Mouse (Mus musculus): ENCODE measurements around the gene Stk32b. TPM values are rescaled to one million over a fixed set of nuclear protein-coding genes. Genes with fewer than 3 reads are reported as not detected.

Gene Stk32b
- polyA plus RNA-seq, 1 experiment from 2014 or later = 0.85 TPM

GRCm38 (mm10) chr5:37427210-37427609 lies 289.8 kb downstream of the Stk32b start:
- Histone ChIP-seq H3K27me3 (ENCODE audit: control insufficient read depth, insufficient read depth, low read length) (no peaks in the 10 kb centered on the region), H3K4me2 (ENCODE audit: low read depth, severe bottlenecking) (no peak overlapping the region)
- no peak for ATAC-seq (ENCODE audit: insufficient number of reproducible peaks, low FRiP score, low TSS enrichment, low read depth)

GRCm38 (mm10) chr5:37419028-37419427 lies 297.9 kb downstream of the Stk32b start:
- Histone ChIP-seq H3K4me3 (ENCODE audit: low read depth, low read length) (no peak overlapping the region), H3K4me1 (ENCODE audit: control insufficient read depth, insufficient read depth, low read length) (no peaks in the 10 kb centered on the region), H3K27me3 (ENCODE audit: control insufficient read depth, insufficient read depth, low read length) (no peaks in the 10 kb centered on the region), H3K36me3 (ENCODE audit: control insufficient read depth, insufficient read depth, low read length) (no peaks in the 10 kb centered on the region; the same call in 1 of the 2 replicates), H3K9ac (ENCODE audit: low read length) (no peak overlapping the region), H3K9me3 (ENCODE audit: control insufficient read depth, low read length) (no peaks in the 10 kb centered on the region), H3K27ac (replicated peaks; ENCODE audit: low read depth, low read length) (no peak overlapping the region), H3K4me2 (ENCODE audit: low read depth, severe bottlenecking) (no peak overlapping the region)
- DNase-seq (ENCODE audit: low spot score) = no peak
- WGBS = 90% methylated on average over 6 of the region's 6 CpGs
- ATAC-seq (ENCODE audit: insufficient number of reproducible peaks, low FRiP score, low TSS enrichment, low read depth) = no peak

More at GRCm38 (mm10) chr5:37427210-37427609, 289.8 kb downstream of the Stk32b start:
- no peak for DNase-seq (ENCODE audit: low spot score)
- Histone ChIP-seq H3K9ac (ENCODE audit: low read length) (no peak overlapping the region), H3K4me3 (ENCODE audit: low read depth, low read length) (no peak overlapping the region), H3K36me3 (ENCODE audit: control insufficient read depth, insufficient read depth, low read length) (no peaks in the 10 kb centered on the region; the same call in 1 of the 2 replicates), H3K9me3 (ENCODE audit: control insufficient read depth, low read length) (no peaks in the 10 kb centered on the region), H3K4me1 (ENCODE audit: control insufficient read depth, insufficient read depth, low read length) (no peaks in the 10 kb centered on the region), H3K27ac (replicated peaks; ENCODE audit: low read depth, low read length) (no peak overlapping the region)

Other genes with a start within 250 kb of the Stk32b start
- gene Cytl1, start 18.3 kb upstream of the Stk32b start, polyA plus RNA-seq (2014; fragmentation: Nextera tagmentation; extraction: Ambion mirVana) = 2.5 and 3.3 TPM in 2 replicates
- 218 and 235 TPM in 2 replicates for gene Msx1, start 107.4 kb upstream of the Stk32b start, polyA plus RNA-seq (2014; fragmentation: Nextera tagmentation; extraction: Ambion mirVana)

Data from limb, embryonic 11.5 days (tissue).